Mouse (Mus musculus) G1E-ER4 (cell line): Measurements from ENCODE around the gene Macrod2. TPM values are rescaled to one million over a fixed set of nuclear protein-coding genes. Genes with fewer than 3 reads are reported as not detected.

Experiments used
- GATA1 ChIP-seq: IDR thresholded peaks from one replicate; pipeline ENCODE4 v1.8.0; 2012; ENCODE audit warnings: low read length, inconsistent platforms
- polyA plus RNA-seq: library from polyadenylated mRNA; stranded (reverse); fragments of >175 nt; gene quantifications from 2 replicates; pipeline ENCODE4 v1.2.3, GENCODE M21; 2012

The Macrod2 gene
- polyA plus RNA-seq, 1 experiment, result not detected

- no peak for TF ChIP-seq GATA1
Measured at GRCm38 (mm10) chr2:141125638-141126037, 730.5 kb downstream of the Macrod2 start.

GRCm38 (mm10) chr2:141142266-141142665, 747.2 kb downstream of the Macrod2 start:
- TF ChIP-seq GATA1, result no peak

- TF ChIP-seq GATA1, result no peak
Measured at GRCm38 (mm10) chr2:141152011-141152772, 757.1 kb downstream of the Macrod2 start.

- TF ChIP-seq GATA1, result no peak
Measured at GRCm38 (mm10) chr2:141155972-141156371, 760.9 kb downstream of the Macrod2 start.

- no peak for TF ChIP-seq GATA1
Measured at GRCm38 (mm10) chr2:141156979-141157593, 762.0 kb downstream of the Macrod2 start.

GRCm38 (mm10) chr2:141158161-141158560, 763.1 kb downstream of the Macrod2 start:
- no peak for TF ChIP-seq GATA1

- no peak for TF ChIP-seq GATA1
Measured at GRCm38 (mm10) chr2:141163918-141164317, 768.8 kb downstream of the Macrod2 start.

GRCm38 (mm10) chr2:141169586-141169985, 774.5 kb downstream of the Macrod2 start:
- no peak for TF ChIP-seq GATA1

- no peak for TF ChIP-seq GATA1
Measured at GRCm38 (mm10) chr2:141173167-141173566, 778.1 kb downstream of the Macrod2 start.

GRCm38 (mm10) chr2:141173607-141174006, 778.5 kb downstream of the Macrod2 start:
- TF ChIP-seq GATA1, result no peak

GRCm38 (mm10) chr2:141180656-141181055, 785.5 kb downstream of the Macrod2 start:
- no peak for TF ChIP-seq GATA1

- no peak for TF ChIP-seq GATA1
Measured at GRCm38 (mm10) chr2:141182034-141182759, 787.1 kb downstream of the Macrod2 start.

GRCm38 (mm10) chr2:141194476-141194875, 799.4 kb downstream of the Macrod2 start:
- no peak for TF ChIP-seq GATA1

- TF ChIP-seq GATA1, result no peak
Measured at GRCm38 (mm10) chr2:141200481-141200880, 805.4 kb downstream of the Macrod2 start.

- TF ChIP-seq GATA1, result no peak
Measured at GRCm38 (mm10) chr2:141201303-141202014, 806.4 kb downstream of the Macrod2 start.

GRCm38 (mm10) chr2:141202015-141202364, 806.9 kb downstream of the Macrod2 start:
- no peak for TF ChIP-seq GATA1

- no peak for TF ChIP-seq GATA1
Measured at GRCm38 (mm10) chr2:141211346-141211745, 816.2 kb downstream of the Macrod2 start.
